Mouse (Mus musculus) E14TG2a.4 (cell line): ENCODE data around the gene Begain.

ENCODE experiments used
- CTCF ChIP-seq: conservative IDR thresholded peaks from 2 replicates; pipeline ENCODE4 v1.5.1; 2014; ENCODE audit warnings: low read length
- NANOG ChIP-seq: IDR thresholded peaks from 2 replicates; pipeline ENCODE4 v1.6.1; 2014; ENCODE audit warnings: borderline replicate concordance, low read length, mixed read lengths

GRCm38 (mm10) chr12:109074777-109075285 is 6.8 kb upstream of the Begain start:
- TF ChIP-seq CTCF (no peak), NANOG (no peak)
